Mouse (Mus musculus): ENCODE data around the gene Fam163a. TPM values are rescaled to one million over a fixed set of nuclear protein-coding genes. Genes with fewer than 3 reads are reported as not detected.
A peak's percentile ranks its signal among the peaks of the same experiment; 100 is the strongest.

The Fam163a gene
- polyA plus RNA-seq, 1 experiment from 2014 or later = 0.70 TPM

GRCm38 (mm10) chr1:156074575-156074974, 130.3 kb downstream of the Fam163a start:
- Histone ChIP-seq H3K9me3 (no peaks in the 10 kb centered on the region), H3K36me3 (no peaks in the 10 kb centered on the region), H3K27me3 (no peaks in the 10 kb centered on the region), H3K4me2 (no peak overlapping the region), H3K4me1 (0 out of 2 replicates have a peak, but pooled peaks cover 2% of the 10 kb centered on the region), H3K27ac (no peak overlapping the region), H3K9ac (no peak overlapping the region), H3K4me3 (no peak overlapping the region)
- WGBS = 43% methylated on average over 8 of the region's 8 CpGs
- no peak for ATAC-seq (ENCODE audit: insufficient number of reproducible peaks, low FRiP score, low TSS enrichment, low read depth)

GRCm38 (mm10) chr1:156073169-156073821, 131.5 kb downstream of the Fam163a start:
- no peak overlapping the region for H3K4me2 ChIP-seq
- no peak overlapping the region for H3K9ac ChIP-seq
- H3K36me3 ChIP-seq = no peaks in the 10 kb centered on the region
- WGBS = 67% methylated on average over 15 of the region's 15 CpGs
- H3K27ac ChIP-seq = no peak overlapping the region
- ATAC-seq (ENCODE audit: insufficient number of reproducible peaks, low FRiP score, low TSS enrichment, low read depth) = no peak
- H3K4me3 ChIP-seq = no peak overlapping the region
- H3K9me3 ChIP-seq = no peaks in the 10 kb centered on the region
- H3K27me3 ChIP-seq = no peaks in the 10 kb centered on the region
- H3K4me1 ChIP-seq = 0 out of 2 replicates have a peak, but pooled peaks cover 2% of the 10 kb centered on the region

DNA sequence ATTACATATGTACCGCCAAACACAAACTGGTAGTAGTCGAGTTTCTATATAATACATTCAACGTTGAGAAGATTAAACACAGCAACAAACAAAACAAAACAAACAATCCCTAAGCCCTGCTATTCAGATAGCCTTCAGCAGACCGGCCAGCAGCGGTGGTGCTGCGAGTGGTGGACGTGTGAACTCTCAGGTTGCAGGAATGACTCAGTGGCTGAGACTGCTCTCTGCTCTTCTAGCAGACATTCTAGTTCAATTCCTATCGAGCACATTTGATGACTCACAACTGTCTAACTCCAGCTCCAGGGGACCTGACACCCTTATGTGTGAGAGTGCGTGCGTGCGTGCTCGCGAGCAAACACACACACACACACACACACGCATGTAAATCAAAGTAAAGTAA, 134.7 kb downstream of the Fam163a start:
- no peak for ATAC-seq (ENCODE audit: insufficient number of reproducible peaks, low FRiP score, low TSS enrichment, low read depth)

GRCm38 (mm10) chr1:156066133-156066532, 138.7 kb downstream of the Fam163a start:
- no peak for ATAC-seq (ENCODE audit: insufficient number of reproducible peaks, low FRiP score, low TSS enrichment, low read depth)

More for the DNA sequence above, 134.7 kb downstream of the Fam163a start:
- Histone ChIP-seq H3K9me3 (no peaks in the 10 kb centered on the region), H3K27me3 (no peaks in the 10 kb centered on the region), H3K9ac (no peak overlapping the region), H3K27ac (no peak overlapping the region), H3K36me3 (peaks cover 19% of the 10 kb centered on the region), H3K4me1 (0 out of 2 replicates have a peak, but pooled peaks cover 2% of the 10 kb centered on the region), H3K4me3 (no peak overlapping the region), H3K4me2 (no peak overlapping the region)
- 79% methylated on average over 14 of the region's 14 CpGs for WGBS

GRCm38 (mm10) chr1:156062193-156062592, 142.6 kb downstream of the Fam163a start:
- 89% methylated on average over 4 of the region's 4 CpGs for WGBS
- peaks cover 60% of the 10 kb centered on the region for H3K36me3 ChIP-seq
- H3K4me2 ChIP-seq = no peak overlapping the region
- H3K9ac ChIP-seq = no peak overlapping the region
- H3K4me3 ChIP-seq = no peak overlapping the region
- no peaks in the 10 kb centered on the region for H3K9me3 ChIP-seq
- H3K27ac ChIP-seq = no peak overlapping the region
- H3K4me1 ChIP-seq = no peaks in the 10 kb centered on the region
- no peak for ATAC-seq (ENCODE audit: insufficient number of reproducible peaks, low FRiP score, low TSS enrichment, low read depth)
- no peaks in the 10 kb centered on the region for H3K27me3 ChIP-seq

More at GRCm38 (mm10) chr1:156066133-156066532, 138.7 kb downstream of the Fam163a start:
- H3K4me1 ChIP-seq = no peaks in the 10 kb centered on the region
- no peak overlapping the region for H3K9ac ChIP-seq
- peaks cover 50% of the 10 kb centered on the region for H3K36me3 ChIP-seq
- 68% methylated on average over 3 of the region's 3 CpGs for WGBS
- no peak overlapping the region for H3K4me3 ChIP-seq
- no peak overlapping the region for H3K4me2 ChIP-seq
- no peak overlapping the region for H3K27ac ChIP-seq
- no peaks in the 10 kb centered on the region for H3K9me3 ChIP-seq
- H3K27me3 ChIP-seq = no peaks in the 10 kb centered on the region

GRCm38 (mm10) chr1:156058207-156058606, 146.6 kb downstream of the Fam163a start:
- no peak overlapping the region for H3K4me2 ChIP-seq
- H3K9me3 ChIP-seq = no peaks in the 10 kb centered on the region
- no peaks in the 10 kb centered on the region for H3K4me1 ChIP-seq
- H3K27ac ChIP-seq = no peak overlapping the region
- no peak overlapping the region for H3K4me3 ChIP-seq
- no peaks in the 10 kb centered on the region for H3K27me3 ChIP-seq
- peaks cover 48% of the 10 kb centered on the region for H3K36me3 ChIP-seq
- no peak for ATAC-seq (ENCODE audit: insufficient number of reproducible peaks, low FRiP score, low TSS enrichment, low read depth)
- 78% methylated on average over 2 of the region's 2 CpGs for WGBS
- no peak overlapping the region for H3K9ac ChIP-seq

- H3K4me2 ChIP-seq = no peak overlapping the region
- H3K9me3 ChIP-seq = no peaks in the 10 kb centered on the region
- peaks cover 11% of the 10 kb centered on the region for H3K4me1 ChIP-seq
- no peak for ATAC-seq (ENCODE audit: insufficient number of reproducible peaks, low FRiP score, low TSS enrichment, low read depth)
- no peak overlapping the region for H3K4me3 ChIP-seq
- no peaks in the 10 kb centered on the region for H3K27me3 ChIP-seq
- no peak overlapping the region for H3K9ac ChIP-seq
- H3K36me3 ChIP-seq = peaks cover 56% of the 10 kb centered on the region
- 84% methylated on average over 3 of the region's 3 CpGs for WGBS
- no peak overlapping the region for H3K27ac ChIP-seq
Measured at GRCm38 (mm10) chr1:156046688-156047087, 158.1 kb downstream of the Fam163a start.

DNA sequence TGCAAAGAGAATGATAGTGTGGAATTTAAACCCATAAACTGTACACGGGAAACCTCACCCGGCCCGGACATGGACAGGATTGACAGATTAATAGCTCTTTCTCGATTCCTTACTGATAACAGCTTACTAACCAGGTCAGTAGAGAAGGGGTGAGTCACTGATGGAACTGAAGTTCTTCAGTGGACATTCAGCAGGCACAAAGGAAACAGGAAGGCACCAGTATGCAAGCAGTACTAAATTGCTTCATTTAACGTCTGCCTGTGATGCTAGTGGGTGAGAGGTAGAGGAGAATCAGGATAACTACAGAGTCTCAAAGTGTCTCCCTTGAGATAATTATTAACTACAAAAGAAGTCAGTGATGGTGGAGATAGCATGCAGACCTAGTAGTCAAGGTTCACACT, 160.6 kb downstream of the Fam163a start:
- 72% methylated on average over 5 of the region's 5 CpGs for WGBS
- no peak overlapping the region for H3K4me3 ChIP-seq
- no peak overlapping the region for H3K27ac ChIP-seq
- H3K9ac ChIP-seq = no peak overlapping the region
- peaks cover 13% of the 10 kb centered on the region for H3K4me1 ChIP-seq
- no peak overlapping the region for H3K4me2 ChIP-seq
- no peak for ATAC-seq (ENCODE audit: insufficient number of reproducible peaks, low FRiP score, low TSS enrichment, low read depth)
- H3K27me3 ChIP-seq = no peaks in the 10 kb centered on the region
- H3K36me3 ChIP-seq = peaks cover 34% of the 10 kb centered on the region
- H3K9me3 ChIP-seq = no peaks in the 10 kb centered on the region

DNA sequence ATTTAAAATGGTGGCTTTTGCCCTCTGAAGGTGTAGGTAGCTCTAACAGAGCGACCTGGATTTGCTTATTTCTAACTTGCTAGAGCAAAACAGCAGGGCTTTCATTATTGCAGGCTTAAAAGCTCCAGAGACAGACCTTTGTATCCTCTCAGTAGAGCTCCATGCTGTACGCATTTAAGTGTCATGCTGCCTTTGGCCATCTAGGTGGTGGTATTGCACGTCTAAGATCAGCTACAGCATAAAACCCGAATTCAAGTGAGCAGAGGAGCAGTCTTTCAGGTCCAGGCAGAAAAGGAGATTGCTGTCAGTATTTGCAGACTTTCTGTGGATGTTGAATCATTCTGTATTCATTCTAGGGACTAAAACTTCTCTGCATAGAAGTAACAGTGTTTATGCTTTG, 161.8 kb downstream of the Fam163a start:
- Histone ChIP-seq H3K27ac (no peak overlapping the region), H3K36me3 (peaks cover 22% of the 10 kb centered on the region), H3K9me3 (no peaks in the 10 kb centered on the region), H3K4me1 (peaks cover 13% of the 10 kb centered on the region), H3K4me3 (no peak overlapping the region), H3K27me3 (no peaks in the 10 kb centered on the region), H3K4me2 (no peak overlapping the region), H3K9ac (no peak overlapping the region)
- no peak for ATAC-seq (ENCODE audit: insufficient number of reproducible peaks, low FRiP score, low TSS enrichment, low read depth)
- whole genome bisulfite sequencing = 19% methylated on average over 4 of the region's 4 CpGs

DNA sequence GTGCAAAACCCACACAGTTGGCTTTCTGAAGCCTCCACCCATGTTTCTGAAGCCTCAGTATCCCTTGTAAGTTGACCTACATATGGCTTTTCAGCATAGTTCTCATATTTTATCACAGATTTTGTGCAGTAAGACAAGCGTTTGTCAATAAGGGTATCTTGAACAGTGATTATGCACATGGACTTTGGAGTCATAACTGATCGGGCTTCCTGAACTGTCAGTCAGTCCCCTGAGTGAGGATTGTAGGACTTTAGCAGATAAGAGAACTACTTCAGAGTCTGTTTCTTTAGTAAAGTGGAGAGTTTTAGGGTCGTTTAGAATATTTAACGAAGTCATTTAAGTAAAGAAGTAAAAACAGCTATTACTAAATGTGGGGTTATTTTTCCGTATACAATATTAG, 162.3 kb downstream of the Fam163a start:
- peak overlapping the region; percentile 58 for H3K4me3 ChIP-seq
- no peak overlapping the region for H3K27ac ChIP-seq
- H3K4me1 ChIP-seq = peaks cover 13% of the 10 kb centered on the region
- H3K27me3 ChIP-seq = no peaks in the 10 kb centered on the region
- H3K9ac ChIP-seq = no peak overlapping the region
- no peak for ATAC-seq (ENCODE audit: insufficient number of reproducible peaks, low FRiP score, low TSS enrichment, low read depth)
- H3K36me3 ChIP-seq = peaks cover 22% of the 10 kb centered on the region
- WGBS = 76% methylated on average over 5 of the region's 5 CpGs
- peak overlapping the region; percentile 65 for H3K4me2 ChIP-seq
- no peaks in the 10 kb centered on the region for H3K9me3 ChIP-seq

DNA sequence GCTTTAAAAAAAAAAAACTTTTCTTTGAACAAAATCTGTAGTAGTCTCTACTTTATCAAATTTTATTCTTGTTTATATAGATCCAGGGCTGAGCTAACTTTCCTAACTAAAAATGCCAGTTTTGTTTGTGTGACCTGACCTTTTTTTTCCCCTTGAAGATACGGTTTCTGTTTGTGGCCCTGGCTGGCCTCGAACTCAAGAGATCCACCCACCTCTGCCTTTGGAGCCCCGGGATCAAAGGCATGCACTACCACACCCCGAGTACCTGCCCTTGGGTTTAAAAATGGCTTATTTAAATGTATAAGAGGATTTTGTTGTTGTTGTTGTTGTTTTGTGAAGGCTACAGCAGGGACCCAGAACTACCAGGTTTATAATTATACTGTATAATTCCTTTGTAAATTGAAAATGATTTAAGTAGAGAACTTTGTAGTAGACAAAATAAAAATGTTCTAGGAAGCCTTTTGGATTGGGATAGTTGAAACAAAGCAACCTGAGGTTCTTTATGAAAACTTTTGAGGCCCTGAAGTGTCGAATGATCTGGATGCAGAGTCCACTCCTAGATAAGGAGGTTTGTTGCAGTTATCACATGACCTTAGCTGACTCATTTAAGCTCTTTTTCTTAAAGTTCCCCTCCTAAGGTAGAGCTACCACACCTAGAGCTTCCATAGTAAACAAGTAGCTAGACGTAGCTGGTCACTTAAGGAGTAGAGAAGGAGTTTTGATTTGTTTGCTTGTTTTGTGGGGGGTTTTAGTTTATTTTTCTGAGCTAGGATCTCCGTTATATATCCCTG, 163.2 kb downstream of the Fam163a start:
- peaks cover 15% of the 10 kb centered on the region for H3K4me1 ChIP-seq
- H3K9ac ChIP-seq = no peak overlapping the region
- H3K36me3 ChIP-seq = peaks cover 21% of the 10 kb centered on the region
- no peaks in the 10 kb centered on the region for H3K9me3 ChIP-seq
- no peaks in the 10 kb centered on the region for H3K27me3 ChIP-seq
- no peak for ATAC-seq (ENCODE audit: insufficient number of reproducible peaks, low FRiP score, low TSS enrichment, low read depth)
- WGBS = 34% methylated on average over 7 of the region's 7 CpGs
- no peak overlapping the region for H3K27ac ChIP-seq
- peak overlapping the region; percentile 65 for H3K4me2 ChIP-seq
- peak overlapping the region; percentile 58 for H3K4me3 ChIP-seq

DNA sequence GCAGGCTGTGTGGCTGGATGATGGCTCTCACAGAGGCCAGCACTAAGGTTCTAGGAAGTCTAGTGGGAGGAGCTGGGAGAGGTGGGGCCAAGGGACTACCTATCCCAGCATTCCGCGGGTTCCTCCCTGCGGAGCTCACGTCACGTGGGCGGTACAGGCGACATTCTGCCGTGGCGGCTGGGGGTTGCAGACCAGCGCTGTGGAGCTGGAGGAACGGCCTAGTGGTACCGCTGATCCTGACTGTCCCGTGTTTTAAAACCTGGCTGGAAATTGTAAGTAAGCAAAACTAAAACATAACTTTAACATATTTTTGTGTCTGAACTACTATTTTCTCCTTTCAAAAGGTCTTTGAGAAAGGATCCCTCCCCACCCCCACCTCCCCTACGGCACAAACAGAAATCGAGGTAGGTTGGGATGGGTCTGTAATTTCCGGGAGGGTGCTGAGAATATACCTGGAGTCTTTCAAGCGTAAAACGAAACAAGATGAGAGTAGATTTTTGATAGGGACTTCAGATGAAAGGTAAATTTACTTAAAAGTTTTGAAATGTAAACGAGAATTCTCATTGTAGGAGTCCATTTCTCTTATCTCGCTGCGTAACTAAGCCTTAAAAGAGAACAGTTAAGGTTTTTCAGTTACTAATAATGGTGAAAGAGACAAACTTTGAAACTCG, 164.0 kb downstream of the Fam163a start:
- 1% methylated on average over 22 of the region's 22 CpGs for WGBS
- H3K4me1 ChIP-seq = peaks cover 15% of the 10 kb centered on the region
- H3K36me3 ChIP-seq = peaks cover 14% of the 10 kb centered on the region
- peak; percentile 85 for ATAC-seq (ENCODE audit: insufficient number of reproducible peaks, low FRiP score, low TSS enrichment, low read depth)
- peak overlapping the region; percentile 58 for H3K4me3 ChIP-seq
- no peaks in the 10 kb centered on the region for H3K27me3 ChIP-seq
- peak overlapping the region; percentile 71 for H3K27ac ChIP-seq
- H3K9ac ChIP-seq = 0 out of 2 replicates have a peak overlapping the region, but pooled peaks have one; percentile 42
- H3K9me3 ChIP-seq = no peaks in the 10 kb centered on the region
- H3K4me2 ChIP-seq = peak overlapping the region; percentile 65

Data from limb, embryonic 15.5 days (tissue).